Mouse (Mus musculus): ENCODE data around the gene Slc44a4.
"Not testable (repeated sequence)": the region's sequence is repeated elsewhere in the genome, so short reads cannot be mapped to it uniquely, and the experiment has no call there.

The Slc44a4 gene

DNA sequence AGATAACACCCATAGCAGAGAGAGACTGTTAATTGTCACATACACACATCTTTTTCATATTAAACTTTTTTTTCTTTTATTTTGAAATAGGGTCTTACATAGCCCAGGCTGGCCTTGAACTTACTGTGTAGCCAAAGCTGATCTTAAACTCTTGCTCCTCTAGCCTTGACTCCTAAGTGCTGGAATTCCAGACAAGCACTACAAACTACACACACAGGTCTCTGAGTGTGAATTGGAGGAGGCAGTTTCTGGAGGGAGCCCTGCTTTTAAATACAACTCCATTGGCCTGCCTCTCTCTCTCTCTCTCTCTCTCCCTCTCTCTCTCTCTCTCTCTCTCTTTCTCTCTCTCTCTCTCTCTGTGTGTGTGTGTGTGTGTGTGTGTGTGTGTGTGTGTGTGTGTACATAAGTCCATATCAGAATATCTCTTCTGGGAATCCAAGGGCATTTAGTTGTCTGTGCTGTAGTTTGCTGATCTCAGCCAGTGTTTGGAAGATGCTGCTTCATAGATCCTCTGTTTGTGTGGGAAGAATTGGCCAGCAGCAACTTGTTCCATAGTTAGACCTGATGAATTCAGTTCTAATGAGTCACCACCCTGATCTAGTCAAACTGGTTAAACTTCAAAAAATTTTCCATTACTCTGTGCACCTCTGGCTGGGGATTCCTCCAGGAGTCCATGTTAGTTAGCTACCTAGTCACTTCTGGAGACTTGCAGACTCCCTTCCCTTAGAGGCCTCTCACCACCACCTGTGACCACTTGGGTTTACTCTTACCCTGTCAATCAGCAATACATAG lies 46.6 kb downstream of the Slc44a4 start:
- in situ Hi-C loops (cut with MseI, MboI): no loop called here

DNA sequence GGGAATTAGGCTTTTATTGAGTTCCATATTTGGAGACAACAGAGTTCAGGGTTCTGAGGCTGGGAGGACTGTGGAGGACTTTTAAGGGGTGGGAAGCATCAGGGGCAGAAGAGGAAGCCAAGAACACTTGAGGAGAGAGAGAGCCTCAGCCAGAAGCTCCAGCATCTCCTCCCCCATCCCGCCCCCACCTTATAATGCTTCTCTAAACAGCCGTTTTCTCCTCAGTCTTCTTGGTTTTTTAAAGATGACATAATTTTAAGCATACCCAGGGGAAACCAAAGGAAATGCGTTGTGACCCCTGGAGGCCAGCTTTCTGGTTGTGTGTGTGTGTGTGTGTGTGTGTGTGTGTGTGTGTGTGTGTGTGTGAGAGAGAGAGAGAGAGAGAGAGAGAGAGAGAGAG lies 47.9 kb downstream of the Slc44a4 start:
- in situ Hi-C loops (cut with MseI, MboI): no loop called here

DNA sequence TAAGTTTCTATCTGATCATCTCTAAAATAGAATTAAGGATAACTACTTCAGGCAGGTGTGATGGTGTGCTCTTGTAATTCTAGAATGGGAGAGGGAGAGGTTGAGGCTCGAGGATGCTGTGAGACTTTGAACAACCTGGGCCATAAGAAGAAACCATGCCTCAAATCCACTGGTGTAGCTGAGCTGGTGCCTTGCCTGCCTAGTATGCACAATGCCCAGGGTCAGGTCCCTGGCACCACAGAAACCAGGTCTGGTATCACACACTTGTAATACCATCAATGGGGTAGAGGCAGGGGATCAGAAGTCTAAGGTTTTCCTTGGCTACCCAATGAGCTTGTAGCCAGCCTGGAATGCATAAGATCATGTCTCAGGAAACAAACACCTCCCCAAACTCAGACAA lies 48.6 kb downstream of the Slc44a4 start:
- in situ Hi-C loops (cut with MseI, MboI): no loop called here

DNA sequence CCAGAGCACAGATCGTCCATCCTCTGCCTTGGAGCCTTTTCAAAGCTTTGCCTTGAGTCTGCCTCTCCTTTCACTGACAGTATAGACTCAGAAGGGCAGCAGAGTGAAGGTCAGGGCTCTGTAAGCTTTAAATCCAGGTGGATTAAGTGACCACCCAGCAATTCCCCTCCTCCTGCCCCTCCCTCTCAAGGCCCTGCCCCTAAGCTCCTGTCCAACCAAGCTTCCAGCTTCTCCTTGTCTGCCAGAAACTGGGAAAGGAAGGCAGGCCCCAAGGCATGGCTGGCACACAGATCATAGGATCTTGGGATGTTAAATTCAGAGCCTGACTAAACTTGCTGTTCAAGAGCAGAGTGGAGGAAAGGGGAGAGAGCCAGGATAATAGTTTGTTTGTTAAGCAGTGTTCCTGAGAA lies 50.4 kb downstream of the Slc44a4 start:
- in situ Hi-C loops (cut with MseI, MboI): no loop called here

DNA sequence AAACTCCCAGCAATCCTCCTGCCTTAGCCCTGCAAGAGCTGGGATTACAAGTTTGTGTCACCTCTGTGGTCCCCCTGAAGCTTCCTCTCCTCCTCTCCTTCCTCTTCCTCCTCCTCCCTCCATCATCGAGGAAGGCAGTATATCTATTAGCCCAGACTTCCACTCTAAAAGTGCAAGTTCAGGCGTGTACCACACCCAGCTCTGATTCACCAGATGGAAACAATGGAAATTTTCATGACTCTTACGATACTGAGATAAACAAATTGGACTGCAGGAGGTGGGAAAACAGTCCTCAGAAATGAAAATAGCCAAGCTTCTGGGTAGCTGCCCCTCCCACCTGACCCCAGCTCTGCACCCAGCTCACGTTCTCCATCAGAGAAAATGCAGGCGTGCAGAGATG lies 51.4 kb downstream of the Slc44a4 start:
- in situ Hi-C loops (cut with MseI, MboI): no loop called here

DNA sequence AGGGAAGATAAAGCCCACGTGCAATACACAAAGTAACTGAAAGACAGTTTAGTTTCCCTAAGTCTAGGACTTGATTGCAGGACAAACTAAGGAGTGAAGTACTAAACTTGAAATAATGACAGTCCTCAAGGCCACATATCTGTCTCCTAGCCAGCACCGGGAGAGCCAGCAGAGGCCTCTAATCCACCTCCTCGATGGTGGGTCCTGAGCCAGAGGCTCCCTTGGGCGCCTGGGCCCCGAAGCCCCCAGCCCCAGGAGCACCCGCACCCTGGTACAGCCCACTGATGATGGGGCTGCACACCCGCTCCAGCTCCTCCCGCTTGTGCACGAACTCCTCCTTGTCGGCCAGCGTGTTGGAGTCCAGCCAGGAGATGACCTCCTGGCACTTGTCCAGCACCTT lies 55.6 kb downstream of the Slc44a4 start, which contains the start of gene Gm20481:
Gene Gm20481 (plus strand): TSS at position 91 of the 400 bp plus-strand sequence.
- in situ Hi-C loops (cut with MseI, MboI): not testable (repeated sequence)

DNA sequence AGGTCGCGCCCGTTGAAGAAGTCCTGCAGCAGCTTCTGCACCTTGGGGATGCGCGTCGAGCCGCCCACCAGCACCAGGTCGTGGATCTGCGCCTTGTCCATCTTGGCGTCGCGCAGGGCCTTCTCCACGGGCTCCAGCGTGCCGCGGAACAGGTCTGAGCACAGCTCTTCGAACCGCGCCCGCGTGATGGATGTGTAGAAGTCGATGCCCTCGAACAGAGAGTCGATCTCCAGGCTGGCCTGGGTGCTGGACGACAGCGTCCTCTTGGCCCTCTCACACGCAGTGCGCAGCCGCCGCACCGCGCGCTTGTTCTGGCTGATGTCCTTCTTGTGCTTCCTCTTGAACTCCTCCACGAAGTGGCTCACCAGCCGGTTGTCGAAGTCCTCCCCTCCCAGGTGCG lies 56.6 kb downstream of the Slc44a4 start:
- in situ Hi-C loops (cut with MseI, MboI): not testable (repeated sequence)

DNA sequence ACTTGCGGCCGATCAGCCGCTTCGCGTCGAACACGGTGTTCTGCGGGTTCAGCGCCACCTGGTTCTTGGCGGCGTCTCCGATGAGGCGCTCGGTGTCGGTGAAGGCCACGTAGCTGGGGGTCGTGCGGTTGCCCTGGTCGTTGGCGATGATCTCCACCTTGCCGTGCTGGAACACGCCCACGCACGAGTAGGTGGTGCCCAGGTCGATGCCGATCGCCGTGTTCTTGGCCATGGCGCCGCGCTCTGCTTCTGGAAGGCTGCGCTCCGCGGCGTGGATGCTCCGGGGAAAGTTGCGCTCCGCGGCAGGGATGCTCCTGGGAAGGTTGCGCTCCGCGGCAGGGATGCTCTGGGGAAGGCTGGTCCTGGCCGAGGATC lies 57.4 kb downstream of the Slc44a4 start:
- in situ Hi-C loops (cut with MseI, MboI): not testable (repeated sequence)

DNA sequence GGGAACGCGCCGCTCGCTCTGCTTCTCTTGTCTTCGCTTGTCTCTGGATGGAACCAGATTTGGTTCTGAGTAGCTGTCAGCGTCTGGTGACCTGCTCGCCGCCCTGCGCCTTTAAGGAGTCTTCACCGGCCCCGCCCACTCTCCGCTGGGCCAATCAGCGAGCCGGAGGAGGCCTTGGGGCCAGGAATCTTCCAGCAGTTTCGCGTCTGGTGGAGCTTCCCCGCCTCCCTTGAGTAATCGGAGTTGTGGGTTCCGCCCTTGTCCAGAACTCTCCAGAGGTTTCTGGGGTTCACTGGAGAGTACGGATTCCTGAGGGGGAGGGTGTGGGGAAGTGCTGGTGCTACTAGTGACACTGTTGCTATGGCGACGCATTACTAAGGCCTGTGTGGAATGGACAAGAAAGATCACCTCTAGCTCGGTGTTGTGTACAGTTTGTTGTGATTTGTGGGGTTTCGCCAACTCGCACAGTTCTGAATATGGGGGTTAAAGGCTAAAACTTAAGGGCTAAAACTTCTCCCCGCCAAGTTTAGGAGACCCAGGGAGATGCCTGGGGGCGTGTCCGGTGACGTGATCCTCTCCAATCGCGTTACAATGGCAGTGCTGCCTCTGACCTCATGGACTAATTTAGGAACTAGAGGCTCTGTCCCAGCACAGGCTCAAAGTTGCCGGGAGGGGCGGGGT lies 57.9 kb downstream of the Slc44a4 start, which contains the start of the genes Hspa1a and Hspa1l:
Gene Hspa1a (minus strand): TSS at position 88 of the 681 bp plus-strand sequence.
Gene Hspa1l (plus strand): TSS at position 635 of the 681 bp plus-strand sequence.
- in situ Hi-C loops (cut with MseI, MboI): not testable (repeated sequence)

DNA sequence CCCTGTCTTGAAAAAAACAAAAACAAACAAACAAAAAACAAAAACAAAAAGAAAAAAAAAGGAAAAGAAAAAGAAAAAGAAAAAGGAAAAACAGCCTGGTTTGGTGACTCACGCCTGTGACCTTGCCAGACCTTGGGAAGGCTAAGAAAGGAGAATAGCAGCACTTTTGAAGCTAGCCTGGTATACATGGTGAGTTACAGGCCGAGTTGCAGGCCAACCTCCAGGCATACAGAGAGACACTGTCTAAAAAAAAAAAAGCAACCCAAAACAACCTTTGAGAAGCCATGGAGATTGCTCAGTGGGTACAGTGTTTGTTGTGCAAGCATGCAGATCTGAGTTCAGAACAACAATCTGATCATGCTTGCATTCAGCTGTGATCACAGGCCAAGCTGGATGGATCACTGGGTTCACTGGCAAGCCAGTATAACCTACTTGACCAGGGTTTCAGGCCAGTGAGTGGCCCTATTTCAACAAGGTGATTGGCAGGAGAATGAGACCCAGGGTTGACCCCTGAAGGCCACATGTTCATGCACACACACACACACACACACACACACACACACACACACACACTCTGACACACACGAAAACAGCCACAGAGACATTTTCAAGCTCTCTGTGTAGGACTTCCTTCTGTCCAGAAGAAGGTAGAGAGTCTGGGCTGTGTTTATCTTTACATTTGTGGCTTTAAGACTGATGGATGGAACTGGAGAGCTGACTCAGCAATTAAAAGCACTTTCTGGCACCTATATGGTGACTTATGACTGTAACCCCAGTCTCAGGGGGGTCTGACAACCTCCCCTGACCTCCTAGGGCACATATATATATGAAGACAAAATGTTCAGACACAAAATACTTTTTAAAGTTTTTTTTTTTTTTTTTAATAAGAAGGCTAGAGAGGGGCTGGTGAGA lies 61.6 kb downstream of the Slc44a4 start:
- in situ Hi-C loops (cut with MseI, MboI): no loop called here

DNA sequence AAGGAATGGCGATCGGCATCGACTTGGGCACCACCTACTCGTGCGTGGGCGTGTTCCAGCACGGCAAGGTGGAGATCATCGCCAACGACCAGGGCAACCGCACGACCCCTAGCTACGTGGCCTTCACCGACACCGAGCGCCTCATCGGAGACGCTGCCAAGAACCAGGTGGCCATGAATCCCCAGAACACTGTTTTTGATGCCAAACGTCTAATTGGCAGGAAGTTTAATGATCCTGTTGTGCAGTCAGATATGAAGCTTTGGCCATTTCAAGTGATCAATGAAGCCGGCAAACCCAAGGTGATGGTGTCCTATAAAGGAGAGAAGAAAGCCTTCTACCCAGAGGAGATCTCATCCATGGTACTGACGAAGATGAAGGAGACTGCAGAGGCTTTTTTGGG lies 62.7 kb downstream of the Slc44a4 start:
- in situ Hi-C loops (cut with MseI, MboI): no loop called here

DNA sequence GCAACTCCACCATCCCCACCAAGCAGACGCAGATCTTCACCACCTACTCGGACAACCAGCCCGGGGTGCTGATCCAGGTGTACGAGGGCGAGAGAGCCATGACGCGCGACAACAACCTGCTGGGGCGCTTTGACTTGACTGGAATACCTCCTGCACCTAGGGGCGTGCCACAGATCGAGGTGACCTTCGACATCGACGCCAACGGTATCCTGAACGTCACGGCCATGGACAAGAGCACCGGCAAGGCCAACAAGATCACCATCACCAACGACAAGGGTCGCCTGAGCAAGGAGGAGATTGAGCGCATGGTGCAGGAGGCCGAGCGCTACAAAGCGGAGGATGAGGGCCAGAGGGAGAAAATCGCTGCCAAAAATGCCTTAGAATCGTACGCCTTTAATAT lies 64.0 kb downstream of the Slc44a4 start:
- in situ Hi-C loops (cut with MseI, MboI): no loop called here

DNA sequence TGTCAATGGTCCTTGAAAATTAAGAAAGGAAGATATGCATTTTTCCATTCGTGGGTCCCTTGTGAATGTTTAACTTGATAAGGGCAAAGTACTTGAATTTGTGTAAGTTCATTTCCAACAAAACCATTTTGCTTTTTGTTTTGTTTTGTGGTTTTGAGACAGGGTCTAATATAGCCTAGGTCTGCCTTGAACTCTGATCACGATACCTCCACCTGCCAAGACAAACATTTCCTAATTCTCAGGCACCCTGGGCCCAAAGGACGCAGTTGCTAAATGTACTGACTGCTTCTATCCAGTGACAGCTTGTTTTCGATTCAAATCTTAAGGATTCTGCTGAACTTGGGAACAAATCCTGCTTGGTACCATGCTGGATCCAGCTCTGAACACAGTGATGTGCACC lies 65.4 kb downstream of the Slc44a4 start:
- in situ Hi-C loops (cut with MseI, MboI): no loop called here

All from mouse trophoblast stem cell (cell line).